In the genomic region with DNA sequence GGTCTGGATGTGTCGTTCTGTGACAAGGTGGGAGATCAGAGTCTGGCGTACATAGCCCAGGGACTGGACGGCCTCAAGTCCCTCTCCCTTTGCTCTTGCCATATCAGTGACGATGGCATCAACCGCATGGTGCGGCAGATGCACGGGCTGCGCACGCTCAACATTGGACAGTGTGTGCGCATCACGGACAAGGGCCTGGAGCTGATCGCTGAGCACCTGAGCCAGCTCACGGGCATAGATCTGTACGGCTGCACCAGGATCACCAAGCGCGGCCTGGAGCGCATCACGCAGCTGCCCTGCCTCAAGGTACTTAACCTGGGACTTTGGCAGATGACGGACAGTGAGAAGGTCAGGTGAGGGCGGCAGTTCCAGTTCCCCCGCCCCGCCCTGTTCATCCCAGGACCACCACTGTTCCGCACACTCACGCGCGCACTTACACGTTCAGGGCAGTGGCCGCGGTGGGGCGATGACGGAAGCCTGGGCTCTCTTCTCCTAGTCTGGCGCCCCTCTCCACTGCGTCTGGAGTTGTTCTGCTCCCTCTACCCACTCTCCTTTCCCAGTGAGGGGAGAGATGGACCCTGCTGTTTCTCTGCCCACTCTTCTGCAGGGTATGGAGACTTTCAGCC, we compare ENCODE assay signal across 8 mouse cellular contexts. TPM values are rescaled to one million over a fixed set of nuclear protein-coding genes. Genes with fewer than 3 reads are reported as not detected.
DNase-seq lines count a peak whose midpoint lies in the region; ATAC-seq and TF ChIP-seq lines count a peak whose summit lies in the region.

No protein-coding gene starts in this region.

- no peak for TF ChIP-seq EP300 in heart, postnatal 0 days (IDR thresholded peaks at IDR 0.05; ENCODE audit: low read depth)

- H3K9me3 ChIP-seq in heart, postnatal 0 days (replicated peaks; ENCODE audit: control insufficient read depth, low read length): no peaks in the 10 kb centered on the region
- no peaks in the 10 kb centered on the region for H3K9me3 ChIP-seq in limb, embryonic 11.5 days (ENCODE audit: control insufficient read depth, low read length)
- no peaks in the 10 kb centered on the region for H3K9me3 ChIP-seq in midbrain, embryonic 12.5 days

- no peaks in the 10 kb centered on the region for H3K27me3 ChIP-seq in heart, postnatal 0 days (ENCODE audit: control insufficient read depth, insufficient read depth, low read length)
- H3K27me3 ChIP-seq in limb, embryonic 11.5 days (ENCODE audit: control insufficient read depth, insufficient read depth, low read length): no peaks in the 10 kb centered on the region
- no peaks in the 10 kb centered on the region for H3K27me3 ChIP-seq in midbrain, embryonic 12.5 days

- peaks cover 9% of the 10 kb centered on the region; the same call in 1 of the 2 replicates for H3K36me3 ChIP-seq in heart, postnatal 0 days (replicated peaks; ENCODE audit: control insufficient read depth, insufficient read depth, low read length)
- H3K36me3 ChIP-seq in limb, embryonic 11.5 days (ENCODE audit: control insufficient read depth, insufficient read depth, low read length): peaks cover 3% of the 10 kb centered on the region
- H3K36me3 ChIP-seq in midbrain, embryonic 12.5 days: peaks cover 14% of the 10 kb centered on the region; the same call in 1 of the 2 replicates

- no peak for ATAC-seq in CD4-positive, CD25-positive, alpha-beta regulatory T cell, adult 4 months
- ATAC-seq in heart, postnatal 0 days (ENCODE audit: insufficient read depth, low read depth): no peak
- ATAC-seq in limb, embryonic 11.5 days (ENCODE audit: insufficient number of reproducible peaks, low FRiP score, low TSS enrichment, low read depth): no peak
- ATAC-seq in midbrain, embryonic 12.5 days (ENCODE audit: low FRiP score, low read depth): no peak

- WGBS in heart, postnatal 0 days: under 1% methylated on average over 32 of the region's 33 CpGs
- WGBS in limb, embryonic 11.5 days: 0% methylated on average over 33 of the region's 33 CpGs
- 1% methylated on average over 31 of the region's 33 CpGs for WGBS in midbrain, embryonic 12.5 days

- peak overlapping the region; percentile 96 for H3K4me3 ChIP-seq in heart, postnatal 0 days (ENCODE audit: low read depth, low read length)
- H3K4me3 ChIP-seq in limb, embryonic 11.5 days (ENCODE audit: low read depth, low read length): peak overlapping the region; percentile 88
- peak overlapping the region; percentile 94 for H3K4me3 ChIP-seq in midbrain, embryonic 12.5 days

- TF ChIP-seq CTCF in heart, postnatal 0 days (IDR thresholded peaks at IDR 0.05; ENCODE audit: low read depth): no peak

- H3K4me1 ChIP-seq in heart, postnatal 0 days (ENCODE audit: control insufficient read depth, insufficient read depth): peaks cover 23% of the 10 kb centered on the region
- H3K4me1 ChIP-seq in limb, embryonic 11.5 days (ENCODE audit: control insufficient read depth, insufficient read depth, low read length): peaks cover 30% of the 10 kb centered on the region
- peaks cover 53% of the 10 kb centered on the region for H3K4me1 ChIP-seq in midbrain, embryonic 12.5 days

- DNase-seq in CD4-positive, CD25-positive, alpha-beta regulatory T cell, adult 2 months (ENCODE audit: low read depth, low spot score): peak; percentile 39
- peak; percentile 33 for DNase-seq in MN1 (ENCODE audit: low spot score)
- DNase-seq in embryo, embryonic 10.5 days (ENCODE audit: low spot score): peak; percentile 51
- no peak for DNase-seq in heart, postnatal 0 days (ENCODE audit: low spot score)
- DNase-seq in limb, embryonic 11.5 days (ENCODE audit: low spot score): peak; percentile 59
- DNase-seq in testis, postnatal 10 days (ENCODE audit: low spot score): peak; percentile 58

- H3K27ac ChIP-seq in heart, postnatal 0 days (ENCODE audit: low read depth): peak overlapping the region; percentile 100
- no peak overlapping the region for H3K27ac ChIP-seq in limb, embryonic 11.5 days (replicated peaks; ENCODE audit: low read depth, low read length)
- H3K27ac ChIP-seq in midbrain, embryonic 12.5 days (replicated peaks): peak overlapping the region; percentile 99

- peak overlapping the region; percentile 94 for H3K9ac ChIP-seq in heart, postnatal 0 days (replicated peaks; ENCODE audit: low read depth, low read length)
- H3K9ac ChIP-seq in limb, embryonic 11.5 days (ENCODE audit: low read length): peak overlapping the region; percentile 98
- H3K9ac ChIP-seq in midbrain, embryonic 12.5 days (replicated peaks): peak overlapping the region; percentile 93

- H3K4me2 ChIP-seq in heart, postnatal 0 days (ENCODE audit: low read depth, low read length): peak overlapping the region; percentile 91
- H3K4me2 ChIP-seq in limb, embryonic 11.5 days (ENCODE audit: low read depth, severe bottlenecking): peak overlapping the region; percentile 96
- peak overlapping the region; percentile 96 for H3K4me2 ChIP-seq in midbrain, embryonic 12.5 days (replicated peaks)

RNA-seq across cellular contexts. Expression of gene Fbxl14, which starts 1.4 kb away (rescaled TPM):
- 10 to 100 TPM; 10.7 to 11.3 TPM for polyA plus RNA-seq in CD4-positive, CD25-positive, alpha-beta regulatory T cell, adult 4 months (2017; shearing (Covaris generic))
- total RNA-seq in heart, postnatal 0 days (2014; rRNA removed; ENCODE audit: low replicate concordance): 40.1 and 43.3 TPM in 2 replicates
- 2.2 TPM in 2 replicates for polyA plus RNA-seq in heart, postnatal 0 days (2015; fragmentation: Nextera tagmentation; extraction: Ambion mirVana)
- polyA plus RNA-seq in limb, embryonic 11.5 days (2014; fragmentation: Nextera tagmentation; extraction: Ambion mirVana): 5.7 and 6.7 TPM in 2 replicates
- 4.0 and 4.1 TPM in 2 replicates for polyA plus RNA-seq in midbrain, embryonic 12.5 days (2016; fragmentation: Nextera tagmentation; extraction: Ambion mirVana)
